Mouse (Mus musculus) ES-Bruce4 (cell line): ENCODE results near the gene Zfp651.

Experiments used
- CTCF ChIP-seq: IDR thresholded peaks from one replicate; pipeline ENCODE4 v1.8.1; 2011; ENCODE audit warnings: low read depth, low read length
- POLR2A ChIP-seq: IDR thresholded peaks from one replicate; pipeline ENCODE4 v1.8.1; 2011; ENCODE audit warnings: low read length; ENCODE audit not compliant: insufficient read depth

DNA sequence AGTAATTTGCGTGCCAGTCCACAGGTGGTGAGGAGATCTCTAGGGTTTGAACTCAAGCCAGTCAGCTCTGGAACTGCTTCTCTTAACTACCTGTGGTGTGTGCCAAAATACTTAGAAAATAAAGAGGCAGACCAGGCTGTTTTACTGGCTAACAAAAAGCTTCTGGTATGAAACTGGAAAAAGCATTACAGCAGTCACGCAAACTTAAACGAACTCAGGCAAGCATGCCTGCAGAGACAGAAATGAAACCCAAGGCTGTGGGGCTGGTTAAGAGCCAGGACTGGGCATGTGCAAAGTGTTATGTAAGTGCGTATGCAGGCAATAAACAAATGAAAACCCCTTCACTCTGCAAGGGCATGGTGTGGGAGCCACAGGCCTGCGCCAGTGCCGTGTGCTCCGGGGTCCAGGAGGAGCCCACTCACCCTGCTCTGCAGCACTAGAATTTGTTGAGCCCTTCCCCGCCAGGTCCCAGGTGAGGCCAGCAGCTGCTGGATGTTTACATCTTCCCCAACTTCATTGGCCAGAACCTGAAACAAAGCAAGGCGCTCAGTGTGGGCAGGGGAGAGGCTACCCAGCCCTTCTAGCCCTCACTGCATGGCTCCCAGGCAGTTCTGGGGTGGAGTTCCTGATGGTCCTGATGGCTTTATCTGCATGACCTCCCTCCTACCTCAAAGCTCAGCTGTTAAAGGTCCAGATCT, 60.1 kb downstream of the Zfp651 start:
- TF ChIP-seq CTCF: no peak
- no peak for TF ChIP-seq POLR2A
